Mouse (Mus musculus) myocyte (in vitro differentiated cells): ENCODE results near the gene Acot12. TPM values are rescaled to one million over a fixed set of nuclear protein-coding genes. Genes with fewer than 3 reads are reported as not detected.

ENCODE experiments used
- polyA plus RNA-seq: library from polyadenylated mRNA; unstranded; fragments of >200 nt; fragmentation: generic; extraction: Trizol; gene quantifications from one replicate; pipeline ENCODE4 v1.2.1, GENCODE M21; 2012; ENCODE audit warnings: missing spikeins

The Acot12 gene
- polyA plus RNA-seq, 1 experiment = 0.13 TPM

Other genes with a start within 250 kb of the Acot12 start
- 12.1 TPM for gene Zcchc9, start 66.2 kb downstream of the Acot12 start, polyA plus RNA-seq
- 18.1 TPM for gene Ckmt2, start 135.4 kb downstream of the Acot12 start, polyA plus RNA-seq